Mouse (Mus musculus): ENCODE measurements around the gene Tnfsf14. TPM values are rescaled to one million over a fixed set of nuclear protein-coding genes. Genes with fewer than 3 reads are reported as not detected.
A peak's percentile ranks its signal among the peaks of the same experiment; 100 is the strongest.

The Tnfsf14 gene
- polyA plus RNA-seq (2015; fragmentation: Nextera tagmentation; extraction: Ambion mirVana) = 0.08 TPM in 1 of 2 replicates, not detected in the other

DNA sequence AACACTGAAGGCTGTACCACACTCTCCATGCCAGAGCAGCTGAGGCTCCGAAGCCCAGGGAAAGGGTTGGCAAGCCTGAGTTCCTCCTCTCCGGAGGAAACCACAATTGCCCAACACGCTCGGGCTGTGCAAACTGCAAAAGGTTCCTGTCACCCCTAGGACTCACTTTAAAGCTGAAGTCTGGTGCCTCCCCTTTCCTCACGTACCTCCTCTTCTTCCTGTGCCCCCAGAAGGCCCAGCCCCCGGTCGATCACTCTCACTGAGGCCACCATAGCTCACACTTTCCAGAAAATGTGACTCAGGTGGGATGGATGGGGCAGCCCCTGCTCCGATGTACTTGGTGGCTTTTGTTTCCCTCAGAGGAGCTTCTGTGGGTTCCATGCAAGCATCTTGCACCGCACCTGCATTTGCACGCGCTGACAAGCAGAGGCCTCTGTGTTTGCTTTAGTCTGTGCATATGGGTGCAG lies at the start of gene Tnfsf14:
Gene Tnfsf14, minus strand, starts transcription at position 137 of the 467 bp plus-strand sequence.
- Histone ChIP-seq H3K36me3 (no peaks in the 10 kb centered on the region), H3K4me2 (no peak within 1 kb of the TSS), H3K9ac (no peak within 1 kb of the TSS), H3K27ac (no peak within 1 kb of the TSS), H3K4me1 (no peaks in the 10 kb centered on the region), H3K4me3 (replicated peaks) (no peak within 1 kb of the TSS), H3K27me3 (no peaks in the 10 kb centered on the region), H3K9me3 (replicated peaks) (no peaks in the 10 kb centered on the region)
- no peak for ATAC-seq (replicated peaks; ENCODE audit: low FRiP score)
- 80% methylated on average over 11 of the region's 11 CpGs for WGBS

- H3K4me2 ChIP-seq = no peak overlapping the region
- no peaks in the 10 kb centered on the region for H3K27me3 ChIP-seq
- H3K36me3 ChIP-seq = peaks cover 51% of the 10 kb centered on the region
- ATAC-seq (replicated peaks; ENCODE audit: low FRiP score) = no peak
- no peak overlapping the region for H3K4me3 ChIP-seq (replicated peaks)
- 92% methylated on average over 9 of the region's 9 CpGs for WGBS
- H3K27ac ChIP-seq = no peak overlapping the region
- H3K9me3 ChIP-seq (replicated peaks) = 0 out of 2 replicates have a peak, but pooled peaks cover 3% of the 10 kb centered on the region
- peaks cover 6% of the 10 kb centered on the region; the same call in 1 of the 2 replicates for H3K4me1 ChIP-seq
- no peak overlapping the region for H3K9ac ChIP-seq
These were observed 43.2 kb upstream of the Tnfsf14 start for GRCm38 (mm10) chr17:57237181-57237580.

DNA sequence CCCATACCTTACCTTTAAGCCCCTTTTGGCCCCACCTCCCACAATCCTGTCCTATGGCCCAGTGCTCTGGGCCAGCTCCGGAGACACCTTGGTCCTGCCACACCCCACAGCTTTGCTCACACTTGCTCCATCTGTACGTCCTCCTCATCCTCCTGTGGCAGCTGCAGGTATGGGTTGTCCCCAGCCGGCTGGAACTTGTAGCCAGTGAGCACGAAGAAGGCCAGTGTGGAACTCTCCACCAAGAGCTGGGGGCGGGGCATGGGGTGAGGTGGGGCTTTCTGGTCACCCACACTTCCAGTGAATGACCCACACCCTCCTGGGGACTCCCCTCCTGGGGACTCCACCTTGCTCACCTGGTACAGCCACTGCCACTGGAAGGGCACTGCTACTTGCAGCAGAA lies 41.8 kb upstream of the Tnfsf14 start:
- no peak for ATAC-seq (replicated peaks; ENCODE audit: low FRiP score)
- Histone ChIP-seq H3K27ac (no peak overlapping the region), H3K36me3 (peaks cover 43% of the 10 kb centered on the region), H3K27me3 (no peaks in the 10 kb centered on the region), H3K9me3 (replicated peaks) (no peaks in the 10 kb centered on the region), H3K4me3 (replicated peaks) (no peak overlapping the region), H3K4me1 (peaks cover 6% of the 10 kb centered on the region; the same call in 1 of the 2 replicates), H3K9ac (no peak overlapping the region), H3K4me2 (no peak overlapping the region)
- 91% methylated on average over 5 of the region's 5 CpGs for WGBS

DNA sequence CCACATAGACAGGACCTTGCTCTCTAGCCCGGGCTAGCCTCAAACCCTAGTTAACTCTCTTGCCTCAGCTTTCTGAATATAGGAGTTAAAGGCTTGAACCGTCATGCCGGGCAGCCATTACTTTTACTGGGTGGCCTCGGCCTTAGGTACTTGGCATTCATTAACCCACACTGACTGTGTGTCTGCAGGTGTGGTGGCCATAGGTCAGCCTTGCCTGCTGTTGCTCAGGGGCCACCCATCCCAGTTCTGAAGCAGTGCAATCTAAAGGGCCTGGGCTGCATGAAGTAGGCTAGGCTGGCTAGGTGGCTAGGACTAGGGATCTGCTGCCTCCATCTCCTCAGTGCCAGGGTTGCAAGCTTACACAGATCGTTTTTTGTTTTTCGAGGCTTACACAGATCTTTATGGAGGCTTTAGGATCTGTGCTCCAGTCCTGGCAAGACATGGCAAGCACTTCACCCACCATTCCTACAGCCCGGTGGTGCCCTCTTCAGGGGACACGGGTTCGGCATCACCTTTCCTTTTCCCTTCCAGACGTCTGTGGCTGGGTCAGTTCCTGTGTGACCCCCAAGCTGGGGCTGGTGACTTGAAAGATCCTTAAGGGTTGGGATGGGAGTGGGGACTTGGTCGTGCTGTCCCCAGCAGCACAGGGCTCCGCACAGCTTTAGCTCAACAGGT lies 40.4 kb upstream of the Tnfsf14 start:
- Histone ChIP-seq H3K4me2 (0 out of 2 replicates have a peak overlapping the region, but pooled peaks have one; percentile 30), H3K4me3 (replicated peaks) (no peak overlapping the region), H3K9me3 (replicated peaks) (no peaks in the 10 kb centered on the region), H3K4me1 (peaks cover 6% of the 10 kb centered on the region; the same call in 1 of the 2 replicates), H3K27me3 (no peaks in the 10 kb centered on the region), H3K27ac (peak overlapping the region; percentile 33; the same call in 1 of the 2 replicates), H3K36me3 (peaks cover 43% of the 10 kb centered on the region), H3K9ac (no peak overlapping the region)
- WGBS = 76% methylated on average over 12 of the region's 12 CpGs
- ATAC-seq (replicated peaks; ENCODE audit: low FRiP score) = peak; percentile 37

- peaks cover 6% of the 10 kb centered on the region; the same call in 1 of the 2 replicates for H3K4me1 ChIP-seq
- H3K9me3 ChIP-seq (replicated peaks) = no peaks in the 10 kb centered on the region
- H3K27ac ChIP-seq = peak overlapping the region; percentile 68
- no peak overlapping the region for H3K9ac ChIP-seq
- H3K4me2 ChIP-seq = no peak overlapping the region
- peaks cover 37% of the 10 kb centered on the region for H3K36me3 ChIP-seq
- 36% methylated on average over 7 of the region's 7 CpGs for WGBS
- no peak overlapping the region for H3K4me3 ChIP-seq (replicated peaks)
- peak; percentile 79 for ATAC-seq (replicated peaks; ENCODE audit: low FRiP score)
- no peaks in the 10 kb centered on the region for H3K27me3 ChIP-seq
These were observed 39.1 kb upstream of the Tnfsf14 start for GRCm38 (mm10) chr17:57233038-57233437.

DNA sequence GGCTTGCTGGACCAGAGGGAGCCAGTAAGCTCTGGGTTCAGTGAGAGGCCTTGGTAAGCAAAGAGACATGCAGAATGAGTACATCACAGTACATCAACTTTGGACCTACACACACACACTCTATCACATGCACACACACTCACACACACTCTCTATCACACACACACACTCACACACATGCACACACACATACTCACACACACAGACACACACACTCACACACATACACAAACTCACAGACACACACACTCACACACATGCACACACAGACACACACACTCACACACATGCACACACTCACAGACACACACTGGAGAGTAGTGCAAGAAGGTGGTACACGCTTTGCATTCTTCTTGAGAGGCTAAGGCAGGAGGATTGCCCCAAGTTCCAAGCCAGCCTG lies 38.2 kb upstream of the Tnfsf14 start:
- H3K4me3 ChIP-seq (replicated peaks) = no peak overlapping the region
- H3K27me3 ChIP-seq = no peaks in the 10 kb centered on the region
- peaks cover 28% of the 10 kb centered on the region for H3K36me3 ChIP-seq
- 88% methylated on average over 1 of the region's 1 CpGs for WGBS
- H3K4me1 ChIP-seq = peaks cover 6% of the 10 kb centered on the region; the same call in 1 of the 2 replicates
- H3K27ac ChIP-seq = no peak overlapping the region
- no peak for ATAC-seq (replicated peaks; ENCODE audit: low FRiP score)
- H3K9ac ChIP-seq = no peak overlapping the region
- no peaks in the 10 kb centered on the region for H3K9me3 ChIP-seq (replicated peaks)
- no peak overlapping the region for H3K4me2 ChIP-seq

- Histone ChIP-seq H3K27ac (no peak overlapping the region), H3K36me3 (peaks cover 20% of the 10 kb centered on the region), H3K27me3 (no peaks in the 10 kb centered on the region), H3K9ac (no peak overlapping the region), H3K4me3 (replicated peaks) (no peak overlapping the region), H3K4me2 (no peak overlapping the region), H3K9me3 (replicated peaks) (no peaks in the 10 kb centered on the region), H3K4me1 (peaks cover 9% of the 10 kb centered on the region; the same call in 1 of the 2 replicates)
- ATAC-seq (replicated peaks; ENCODE audit: low FRiP score) = no peak
These were observed 37.4 kb upstream of the Tnfsf14 start for GRCm38 (mm10) chr17:57231321-57231771.

- H3K9me3 ChIP-seq (replicated peaks) = no peaks in the 10 kb centered on the region
- no peak overlapping the region for H3K27ac ChIP-seq
- no peak overlapping the region for H3K4me3 ChIP-seq (replicated peaks)
- ATAC-seq (replicated peaks; ENCODE audit: low FRiP score) = no peak
- peaks cover 14% of the 10 kb centered on the region; the same call in 1 of the 2 replicates for H3K36me3 ChIP-seq
- H3K9ac ChIP-seq = no peak overlapping the region
- H3K4me1 ChIP-seq = peaks cover 14% of the 10 kb centered on the region; the same call in 1 of the 2 replicates
- no peak overlapping the region for H3K4me2 ChIP-seq
- WGBS = 68% methylated on average over 6 of the region's 6 CpGs
- H3K27me3 ChIP-seq = no peaks in the 10 kb centered on the region
These were observed 36.8 kb upstream of the Tnfsf14 start for GRCm38 (mm10) chr17:57230728-57231125.

DNA sequence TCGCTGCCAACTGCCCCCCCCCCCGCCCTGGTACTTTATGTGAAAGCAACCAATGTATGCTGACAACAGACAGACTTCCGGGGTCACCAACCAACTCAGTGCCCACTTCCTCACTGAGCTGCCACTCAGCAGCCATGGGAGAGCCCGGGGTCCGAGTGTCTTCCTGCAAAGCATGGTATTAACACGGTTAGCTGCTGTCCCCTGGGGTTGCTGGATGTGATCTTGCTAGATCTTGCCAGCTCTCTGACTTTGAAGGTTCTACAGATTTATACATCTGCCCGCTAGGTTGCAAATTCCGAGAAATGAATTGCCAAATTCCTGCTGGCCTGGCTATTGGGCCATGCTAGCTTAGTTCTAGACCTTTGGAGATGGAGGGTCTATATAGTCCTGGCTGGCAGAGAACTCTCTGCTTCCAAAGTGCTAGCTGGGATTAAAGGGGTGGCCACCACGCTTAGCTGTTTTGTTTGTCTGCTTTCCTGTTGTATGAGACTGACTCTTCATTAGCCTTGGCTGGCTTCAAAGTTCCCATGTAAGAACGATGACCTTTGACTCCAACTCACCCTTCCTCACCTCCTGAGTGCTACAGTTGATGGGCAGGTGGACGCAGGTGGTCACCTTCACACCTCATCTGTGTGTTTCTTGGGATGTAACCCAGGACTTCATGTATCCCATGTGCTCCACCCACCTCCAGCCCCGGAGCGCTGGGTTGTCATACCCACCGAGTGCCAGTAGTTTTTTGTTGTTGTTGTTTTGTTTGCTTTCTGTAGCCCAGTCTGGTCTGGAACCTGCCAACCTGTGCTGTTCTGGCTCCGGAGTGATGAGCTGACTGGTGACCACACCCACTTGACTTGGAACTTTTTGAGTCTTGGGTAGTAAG lies 36.1 kb upstream of the Tnfsf14 start:
- no peak overlapping the region for H3K27ac ChIP-seq
- no peak overlapping the region for H3K9ac ChIP-seq
- no peak overlapping the region for H3K4me3 ChIP-seq (replicated peaks)
- H3K4me2 ChIP-seq = no peak overlapping the region
- ATAC-seq (replicated peaks; ENCODE audit: low FRiP score) = no peak
- peaks cover 9% of the 10 kb centered on the region; the same call in 1 of the 2 replicates for H3K36me3 ChIP-seq
- no peaks in the 10 kb centered on the region for H3K9me3 ChIP-seq (replicated peaks)
- H3K27me3 ChIP-seq = no peaks in the 10 kb centered on the region
- H3K4me1 ChIP-seq = peaks cover 14% of the 10 kb centered on the region; the same call in 1 of the 2 replicates
- 79% methylated on average over 15 of the region's 15 CpGs for WGBS

GRCm38 (mm10) chr17:57228873-57229272 lies 34.9 kb upstream of the Tnfsf14 start:
- no peaks in the 10 kb centered on the region for H3K9me3 ChIP-seq (replicated peaks)
- H3K27ac ChIP-seq = no peak overlapping the region
- ATAC-seq (replicated peaks; ENCODE audit: low FRiP score) = no peak
- H3K9ac ChIP-seq = no peak overlapping the region
- no peak overlapping the region for H3K4me3 ChIP-seq (replicated peaks)
- WGBS = 79% methylated on average over 3 of the region's 3 CpGs
- peaks cover 14% of the 10 kb centered on the region; the same call in 1 of the 2 replicates for H3K4me1 ChIP-seq
- H3K36me3 ChIP-seq = no peaks in the 10 kb centered on the region
- H3K4me2 ChIP-seq = no peak overlapping the region
- 0 out of 2 replicates have a peak, but pooled peaks cover 7% of the 10 kb centered on the region for H3K27me3 ChIP-seq

DNA sequence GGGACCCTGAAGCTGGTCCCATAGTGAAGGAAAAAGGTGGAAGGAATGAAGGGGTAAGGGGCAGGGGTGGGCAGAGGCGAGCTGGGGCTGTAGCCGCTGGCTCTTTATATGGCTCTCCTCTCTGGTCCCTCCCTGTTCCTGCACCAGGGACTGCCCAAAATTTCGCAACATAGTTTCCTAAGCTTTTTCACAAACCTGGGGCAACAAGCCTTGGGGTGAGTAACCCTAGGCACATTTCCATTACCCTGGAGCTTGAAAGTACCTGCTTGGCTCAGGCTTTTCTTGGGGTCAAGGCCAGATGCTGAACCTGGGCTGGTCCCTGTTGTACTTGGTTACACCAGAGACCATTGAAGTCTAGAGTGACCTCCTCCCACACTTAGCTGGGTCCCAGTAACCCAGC lies 34.0 kb upstream of the Tnfsf14 start, which contains the start of gene C3:
Gene C3, minus strand, starts transcription at position 123 of the 400 bp plus-strand sequence.
- Histone ChIP-seq H3K9me3 (replicated peaks) (no peaks in the 10 kb centered on the region), H3K27me3 (peaks cover 11% of the 10 kb centered on the region; the same call in 1 of the 2 replicates), H3K36me3 (no peaks in the 10 kb centered on the region), H3K4me2 (no peak within 1 kb of the TSS), H3K4me1 (peaks cover 12% of the 10 kb centered on the region; the same call in 1 of the 2 replicates), H3K27ac (no peak within 1 kb of the TSS), H3K4me3 (replicated peaks) (no peak within 1 kb of the TSS), H3K9ac (no peak within 1 kb of the TSS)
- ATAC-seq (replicated peaks; ENCODE audit: low FRiP score) = no peak
- WGBS = 70% methylated on average over 3 of the region's 3 CpGs
